Mouse (Mus musculus): ENCODE data around the gene Galnt16.

The Galnt16 gene

GRCm38 (mm10) chr12:80598236-80598635, 80.2 kb downstream of the Galnt16 start:
- DNase-seq (ENCODE audit: low read depth, low spot score), result no peak

GRCm38 (mm10) chr12:80598756-80599155, 80.7 kb downstream of the Galnt16 start:
- DNase-seq (ENCODE audit: low read depth, low spot score), result no peak

GRCm38 (mm10) chr12:80601597-80602269, 83.7 kb downstream of the Galnt16 start:
- DNase-seq (ENCODE audit: low read depth, low spot score), result no peak

- DNase-seq (ENCODE audit: low read depth, low spot score), result no peak
These were observed 84.4 kb downstream of the Galnt16 start for GRCm38 (mm10) chr12:80602432-80602831.

GRCm38 (mm10) chr12:80603566-80603965, 85.5 kb downstream of the Galnt16 start:
- no peak for DNase-seq (ENCODE audit: low read depth, low spot score)

GRCm38 (mm10) chr12:80604218-80604617, 86.1 kb downstream of the Galnt16 start:
- DNase-seq (ENCODE audit: low read depth, low spot score), result no peak

GRCm38 (mm10) chr12:80608576-80608975, 90.5 kb downstream of the Galnt16 start:
- no peak for DNase-seq (ENCODE audit: low read depth, low spot score)

GRCm38 (mm10) chr12:80609928-80610327, 91.9 kb downstream of the Galnt16 start:
- DNase-seq (ENCODE audit: low read depth, low spot score), result no peak

- DNase-seq (ENCODE audit: low read depth, low spot score), result no peak
These were observed 94.2 kb downstream of the Galnt16 start for GRCm38 (mm10) chr12:80612113-80612791.

GRCm38 (mm10) chr12:80615371-80616257, 97.5 kb downstream of the Galnt16 start:
- DNase-seq (ENCODE audit: low read depth, low spot score), result no peak

- peak; percentile 61 for DNase-seq (ENCODE audit: low read depth, low spot score)
These were observed 102.4 kb downstream of the Galnt16 start for GRCm38 (mm10) chr12:80620501-80620900.

GRCm38 (mm10) chr12:80631790-80632189, 113.7 kb downstream of the Galnt16 start:
- DNase-seq (ENCODE audit: low read depth, low spot score), result no peak

- DNase-seq (ENCODE audit: low read depth, low spot score), result peak; percentile 90
These were observed 124.9 kb downstream of the Galnt16 start for GRCm38 (mm10) chr12:80642725-80643692.

GRCm38 (mm10) chr12:80643693-80644505, 125.8 kb downstream of the Galnt16 start, which contains the start of the genes Slc39a9 and Erh:
Gene Slc39a9 (plus strand): TSS chr12:80643883.
Gene Erh (minus strand): TSS chr12:80644341.
- peak; percentile 98 for DNase-seq (ENCODE audit: low read depth, low spot score)

- DNase-seq (ENCODE audit: low read depth, low spot score), result no peak
These were observed 126.4 kb downstream of the Galnt16 start for GRCm38 (mm10) chr12:80644506-80644868.

- DNase-seq (ENCODE audit: low read depth, low spot score), result no peak
These were observed 128.3 kb downstream of the Galnt16 start for GRCm38 (mm10) chr12:80646377-80646776.

GRCm38 (mm10) chr12:80653951-80654658, 136.0 kb downstream of the Galnt16 start:
- no peak for DNase-seq (ENCODE audit: low read depth, low spot score)

- no peak for DNase-seq (ENCODE audit: low read depth, low spot score)
These were observed 136.6 kb downstream of the Galnt16 start for GRCm38 (mm10) chr12:80654659-80655025.

- DNase-seq (ENCODE audit: low read depth, low spot score), result no peak
These were observed 140.6 kb downstream of the Galnt16 start for GRCm38 (mm10) chr12:80658661-80659060.
